ENCODE assay signal across 9 mouse cellular contexts in genomic region chr4:149780565-149781356, GRCm38 (mm10). TPM values are rescaled to one million over a fixed set of nuclear protein-coding genes. Genes with fewer than 3 reads are reported as not detected.
DNase-seq lines count a peak whose midpoint lies in the region; ATAC-seq and TF ChIP-seq lines count a peak whose summit lies in the region.
"Had no signal": no experiment of that assay in that cellular context is flagged by ENCODE, and none has a peak within 500 bp of the region (broad histone marks: within the 10 kb centered on the region; RNA-seq: fewer than 3 reads in every experiment).

No protein-coding gene starts in this region.

- H3K36me3 ChIP-seq in kidney, postnatal 0 days (ENCODE audit: insufficient read depth, low read length) = no peaks in the 10 kb centered on the region
- H3K36me3 ChIP-seq in hindbrain, embryonic 14.5 days (replicated peaks; ENCODE audit: control insufficient read depth, insufficient read depth) = no peaks in the 10 kb centered on the region

- no peak for TF ChIP-seq CTCF in kidney, postnatal 0 days (IDR thresholded peaks at IDR 0.05; ENCODE audit: low read depth)

- 44% methylated on average over 13 of the region's 13 CpGs for WGBS in kidney, postnatal 0 days
- WGBS in hindbrain, embryonic 14.5 days = 74% methylated on average over 13 of the region's 13 CpGs

- no peaks in the 10 kb centered on the region for H3K27me3 ChIP-seq in kidney, postnatal 0 days (ENCODE audit: insufficient read depth, low read length)
- no peaks in the 10 kb centered on the region for H3K27me3 ChIP-seq in hindbrain, embryonic 14.5 days (ENCODE audit: control insufficient read depth, insufficient read depth, low read length)

- H3K4me3 ChIP-seq in kidney, postnatal 0 days (replicated peaks; ENCODE audit: low read depth, low read length) = no peak overlapping the region
- H3K4me3 ChIP-seq in hindbrain, embryonic 14.5 days (replicated peaks; ENCODE audit: low read length) = no peak overlapping the region

- peaks cover 3% of the 10 kb centered on the region; the same call in 1 of the 2 replicates for H3K4me1 ChIP-seq in kidney, postnatal 0 days (replicated peaks; ENCODE audit: insufficient read depth, low read length)
- H3K4me1 ChIP-seq in hindbrain, embryonic 14.5 days (replicated peaks; ENCODE audit: control insufficient read depth, insufficient read depth, low read length) = no peaks in the 10 kb centered on the region

- H3K4me2 ChIP-seq in kidney, postnatal 0 days (ENCODE audit: low read length) = no peak overlapping the region
- no peak overlapping the region for H3K4me2 ChIP-seq in hindbrain, embryonic 14.5 days (replicated peaks)

- no peak for ATAC-seq in kidney, postnatal 0 days (replicated peaks; ENCODE audit: low FRiP score, low read depth)
- ATAC-seq in inflammation-experienced regulatory T-cells, adult 6 months = peak; percentile 58
- no peak for ATAC-seq in hindbrain, embryonic 14.5 days (ENCODE audit: low FRiP score)

- peak; percentile 47 for DNase-seq in kidney, postnatal 0 days (ENCODE audit: low spot score)
- DNase-seq in kidney, postnatal 25 days = no peak
- peak; percentile 95 for DNase-seq in MN1 (ENCODE audit: low spot score)
- DNase-seq in naive thymus-derived CD4-positive, alpha-beta T cell, adult 2 months (ENCODE audit: low read depth) = peak; percentile 46
- no peak for DNase-seq in hindbrain, embryonic 14.5 days (ENCODE audit: low spot score)
- DNase-seq in cerebellum, adult 9-11 months = no peak
- DNase-seq in cerebellum, postnatal 4 days (ENCODE audit: low spot score in 2 of 2) = no peak
- DNase-seq: thymus, postnatal 14 days had no signal

- no peak overlapping the region for H3K9ac ChIP-seq in kidney, postnatal 0 days (ENCODE audit: low read depth, low read length)
- no peak overlapping the region for H3K9ac ChIP-seq in hindbrain, embryonic 14.5 days

- H3K9me3 ChIP-seq in kidney, postnatal 0 days (replicated peaks; ENCODE audit: low read length) = no peaks in the 10 kb centered on the region
- no peaks in the 10 kb centered on the region for H3K9me3 ChIP-seq in hindbrain, embryonic 14.5 days (ENCODE audit: control insufficient read depth, low read length)

- no peak overlapping the region for H3K27ac ChIP-seq in kidney, postnatal 0 days
- H3K27ac ChIP-seq in hindbrain, embryonic 14.5 days = no peak overlapping the region

RNA-seq across cellular contexts. Expression of gene Slc25a33, which starts 6.7 kb away (rescaled TPM):
- polyA plus RNA-seq in kidney, postnatal 0 days (2015; fragmentation: Nextera tagmentation; extraction: Ambion mirVana) = 15.1 and 15.2 TPM in 2 replicates
- polyA plus RNA-seq in inflammation-experienced regulatory T-cells, adult 6 months (2017; shearing (Covaris generic)) = 1 to 10 TPM; 2.5 to 7.1 (median 3.4) TPM
- 38.2 and 40.2 TPM in 2 replicates for polyA plus RNA-seq in hindbrain, embryonic 14.5 days (2014; fragmentation: Nextera tagmentation; extraction: Ambion mirVana)

RNA-seq across cellular contexts. Expression of gene Tmem201, which starts 42.9 kb away (rescaled TPM):
- polyA plus RNA-seq in kidney, postnatal 0 days (2015; fragmentation: Nextera tagmentation; extraction: Ambion mirVana) = 22.3 and 23.5 TPM in 2 replicates
- polyA plus RNA-seq in inflammation-experienced regulatory T-cells, adult 6 months (2017; shearing (Covaris generic)) = 1 to 10 TPM; 4.6 to 8.9 (median 6.0) TPM
- polyA plus RNA-seq in hindbrain, embryonic 14.5 days (2014; fragmentation: Nextera tagmentation; extraction: Ambion mirVana) = 29.9 and 31.9 TPM in 2 replicates

Comparison
In these comparisons a context has a peak if more than half of its experiments do, and no peak if none do; other contexts are left out.
1. DNase-seq: peak in kidney, postnatal 0 days (single experiment), MN1 (single experiment) and naive thymus-derived CD4-positive, alpha-beta T cell, adult 2 months (single experiment); none in kidney, postnatal 25 days (0 of 2), hindbrain, embryonic 14.5 days (single experiment), cerebellum, adult 9-11 months (single experiment) and cerebellum, postnatal 4 days (0 of 2).